Mouse (Mus musculus) left cerebral cortex, adult 2 months (tissue): Measurements from ENCODE around the gene Dip2b. TPM values are rescaled to one million over a fixed set of nuclear protein-coding genes. Genes with fewer than 3 reads are reported as not detected.
"Not testable (repeated sequence)": the region's sequence is repeated elsewhere in the genome, so short reads cannot be mapped to it uniquely, and the experiment has no call there.

ENCODE experiments used
- DNase-seq, 2 experiments: peaks; one replicate each; pipeline ENCODE4 v3.0.0; 2021 to 2022; ENCODE audit warnings: low spot score in 2 of 2, mixed read lengths in 1 of 2; ENCODE audit errors: extremely low spot score in 1 of 2
- H3K27ac ChIP-seq: fragments of 200-600 bp; 2 replicates; pipeline ENCODE4 v1.8.1; 2022
- H3K4me3 ChIP-seq: fragments of 200-600 bp; 2 replicates; pipeline ENCODE4 v1.8.1; 2022
- CTCF ChIP-seq: fragments of 200-600 bp; IDR thresholded peaks from 2 replicates; pipeline ENCODE4 v1.8.1; 2022; ENCODE audit warnings: antibody characterized with exemption, mild to moderate bottlenecking, moderate library complexity
- intact Hi-C: fragments of 180-260 bp; cut with DNase I; formaldehyde crosslinking; loops from one replicate; pipeline ENCODE4 v1.15.1; 2025
- total RNA-seq, 2 experiments: library from RNA; stranded (reverse); gene quantifications; 2 replicates each; pipeline ENCODE4 v1.2.3; 2021

Dip2b gene
- total RNA-seq, 2 experiments from 2014 or later = 62.6 to 71.3 TPM

- intact Hi-C loops = loop anchor here (5.0 kb wide), 2 partner anchors 65 to 210 kb away; partner anchors contain the start of gene Mettl7a1
- peak overlapping the region; percentile 58; the same call in 1 of the 2 replicates for H3K27ac ChIP-seq
- no peak overlapping the region for H3K4me3 ChIP-seq
- TF ChIP-seq CTCF = no peak
- DNase-seq = no peak
Observed at GRCm38 (mm10) chr15:100236952-100237351, 198.5 kb downstream of the Dip2b start.

DNA sequence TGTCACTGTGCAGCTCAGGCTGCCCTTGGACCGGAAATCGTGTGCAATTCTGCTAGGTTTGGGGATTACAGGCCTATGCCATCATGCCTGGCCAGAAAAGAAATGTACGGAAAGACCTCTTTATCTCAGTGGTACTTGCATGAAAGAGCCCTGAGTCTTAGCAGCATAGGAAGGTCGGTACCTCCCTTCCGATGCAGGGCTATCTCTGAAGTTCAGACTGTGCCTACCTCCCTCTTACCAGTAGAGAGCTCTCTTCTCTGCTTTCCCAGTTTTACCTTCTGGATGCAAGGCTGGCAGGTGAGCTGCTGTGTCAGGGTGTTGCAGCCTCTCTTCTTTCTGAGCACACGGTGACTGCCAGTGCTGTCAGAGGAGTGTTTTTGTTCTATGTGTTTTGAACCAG, 203.3 kb downstream of the Dip2b start:
- H3K27ac ChIP-seq = no peak overlapping the region
- no peak; the same call in 1 of the 2 replicates for TF ChIP-seq CTCF
- no peak overlapping the region for H3K4me3 ChIP-seq
- DNase-seq = no peak
- intact Hi-C loops = no loop called here

DNA sequence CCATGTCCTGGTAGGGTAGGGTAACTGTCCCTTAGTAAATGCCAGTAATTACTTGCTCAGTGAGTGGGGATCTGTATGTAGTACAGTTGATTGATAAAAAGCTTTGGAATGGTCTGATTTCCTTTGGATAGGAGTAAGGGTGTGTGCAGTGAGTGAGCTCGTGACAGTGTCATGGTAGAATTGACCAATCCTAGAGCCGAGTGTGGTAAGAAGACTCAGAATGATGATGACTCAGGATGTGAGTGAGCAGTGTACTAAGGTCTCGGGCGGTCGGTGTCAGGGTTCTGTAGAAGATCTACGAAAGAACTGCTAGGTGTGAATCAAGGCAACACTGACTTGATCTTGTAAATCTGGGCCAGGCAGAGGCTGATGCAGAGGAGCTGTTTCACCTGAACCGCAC, 207.5 kb downstream of the Dip2b start:
- intact Hi-C loops = no loop called here
- no peak overlapping the region for H3K27ac ChIP-seq
- TF ChIP-seq CTCF = no peak
- H3K4me3 ChIP-seq = no peak overlapping the region
- no peak for DNase-seq

DNA sequence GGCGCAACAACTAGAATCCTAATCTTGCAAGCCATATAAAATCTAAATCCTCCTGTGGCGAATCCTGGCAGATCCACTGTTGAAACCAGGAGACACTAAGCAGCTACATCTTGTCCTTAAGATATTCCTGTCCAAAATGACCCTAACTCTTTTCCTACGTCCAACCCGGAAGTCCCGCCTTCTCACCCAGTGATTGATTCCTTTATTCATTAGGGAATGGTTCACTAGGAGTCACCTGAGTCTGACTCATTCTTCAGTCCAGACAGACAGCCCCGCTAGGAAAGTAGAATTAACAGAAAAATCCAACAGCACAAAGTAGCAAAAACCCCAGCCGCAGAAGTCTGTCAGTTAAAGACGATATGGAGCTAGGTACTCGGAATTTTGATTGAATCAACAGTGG, 208.8 kb downstream of the Dip2b start:
- no peak for DNase-seq
- no peak overlapping the region for H3K4me3 ChIP-seq
- intact Hi-C loops = no loop called here
- TF ChIP-seq CTCF = no peak
- no peak overlapping the region for H3K27ac ChIP-seq

GRCm38 (mm10) chr15:100248665-100249433, 210.4 kb downstream of the Dip2b start:
- intact Hi-C loops = no loop called here
- no peak for DNase-seq
- no peak overlapping the region for H3K27ac ChIP-seq
- no peak for TF ChIP-seq CTCF
- H3K4me3 ChIP-seq = no peak overlapping the region

DNA sequence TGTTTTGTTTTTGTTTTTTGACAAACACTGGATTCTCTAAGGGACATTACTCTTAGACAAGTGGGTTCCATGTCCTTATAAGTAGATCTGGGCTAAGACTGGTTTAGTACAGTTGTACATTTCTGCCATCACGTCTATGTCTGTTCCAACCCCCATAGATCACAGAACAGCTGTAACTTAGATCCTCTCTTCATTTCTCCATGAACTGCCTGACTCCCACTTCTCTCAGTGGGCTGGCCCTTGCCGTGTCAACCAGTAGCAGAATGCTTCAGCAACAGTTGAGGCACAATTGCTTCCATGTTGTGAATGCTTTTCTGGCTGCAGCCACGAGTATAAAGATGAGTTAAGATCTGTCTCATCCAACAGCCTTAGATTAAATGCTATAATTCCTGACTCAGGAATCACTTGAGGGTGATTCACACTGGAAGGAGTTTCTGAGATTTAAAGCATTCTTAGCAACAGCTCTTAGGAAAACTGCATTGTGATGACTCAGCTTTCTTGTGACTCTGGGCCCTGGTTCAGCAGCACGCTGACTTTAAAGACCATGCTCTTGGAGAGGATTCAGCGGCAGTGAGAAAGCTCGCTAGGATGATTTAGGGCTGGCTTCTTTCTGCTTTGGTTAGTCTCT, 212.8 kb downstream of the Dip2b start:
- intact Hi-C loops = no loop called here
- no peak for DNase-seq

DNA sequence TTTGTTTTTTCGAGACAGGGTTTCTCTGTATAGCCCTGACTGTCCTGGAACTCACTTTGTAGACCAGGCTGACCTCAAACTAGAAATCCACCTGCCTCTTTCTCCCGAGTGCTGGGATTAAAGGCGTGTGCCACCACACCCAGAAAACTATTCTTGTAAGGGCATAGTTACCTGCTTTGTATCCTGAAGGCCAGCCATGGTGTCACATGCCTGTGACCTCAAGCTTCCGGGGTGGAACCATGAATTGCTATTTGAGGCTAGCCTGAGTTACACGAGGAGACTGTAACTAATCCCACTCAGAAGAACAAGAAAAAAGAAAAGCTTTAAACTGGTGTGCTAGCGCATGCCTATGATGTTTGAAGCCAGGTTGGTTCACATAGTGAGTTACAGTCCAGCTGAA, 217.9 kb downstream of the Dip2b start:
- intact Hi-C loops = no loop called here
- no peak for TF ChIP-seq CTCF
- H3K27ac ChIP-seq = no peak overlapping the region
- no peak overlapping the region for H3K4me3 ChIP-seq
- DNase-seq = no peak

More for the DNA sequence above, 212.8 kb downstream of the Dip2b start:
- no peak for TF ChIP-seq CTCF
- Histone ChIP-seq H3K4me3 (no peak overlapping the region), H3K27ac (peak overlapping the region; percentile 63)

GRCm38 (mm10) chr15:100257305-100257704, 218.8 kb downstream of the Dip2b start:
- no peak for DNase-seq
- no peak overlapping the region for H3K27ac ChIP-seq
- TF ChIP-seq CTCF = no peak
- intact Hi-C loops = no loop called here
- no peak overlapping the region for H3K4me3 ChIP-seq

DNA sequence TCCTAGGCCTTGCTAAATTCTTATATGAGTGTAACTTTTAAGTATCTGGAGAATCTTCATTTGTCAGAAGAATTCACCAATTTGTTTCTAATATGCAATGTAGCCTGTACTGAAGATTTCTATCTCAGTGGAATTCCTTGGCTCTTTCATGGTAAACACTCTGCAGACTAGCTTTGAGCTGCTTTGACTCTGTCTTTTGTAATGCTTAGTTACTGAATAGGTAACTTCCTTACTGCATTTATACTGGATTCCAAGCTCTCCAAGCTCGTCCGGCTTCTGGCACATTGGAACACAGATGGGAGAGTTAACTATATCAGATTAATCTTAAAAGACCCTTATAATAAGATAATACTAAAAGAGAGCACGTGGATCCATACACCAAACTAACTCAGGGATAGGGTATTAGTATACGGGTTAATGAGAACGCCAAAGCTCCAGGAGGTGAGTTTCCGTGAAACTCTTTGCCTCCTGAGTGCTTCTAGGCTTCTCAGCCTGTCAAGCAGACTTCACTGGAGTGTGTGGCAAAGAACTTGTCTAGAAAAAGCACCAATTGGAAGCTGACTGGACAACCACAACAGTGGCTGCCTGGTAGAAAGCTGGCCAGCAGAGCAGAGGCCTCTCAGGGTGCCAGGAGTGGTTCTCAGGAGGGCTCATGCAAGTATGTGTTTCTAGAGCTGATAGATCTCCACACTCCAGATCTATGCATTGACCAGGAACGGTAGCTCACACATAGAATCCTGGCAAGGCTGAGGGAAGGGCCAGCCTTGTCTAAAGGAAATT, 220.4 kb downstream of the Dip2b start:
- H3K4me3 ChIP-seq = no peak overlapping the region
- intact Hi-C loops = no loop called here
- TF ChIP-seq CTCF = no peak
- H3K27ac ChIP-seq = no peak overlapping the region
- DNase-seq = no peak

DNA sequence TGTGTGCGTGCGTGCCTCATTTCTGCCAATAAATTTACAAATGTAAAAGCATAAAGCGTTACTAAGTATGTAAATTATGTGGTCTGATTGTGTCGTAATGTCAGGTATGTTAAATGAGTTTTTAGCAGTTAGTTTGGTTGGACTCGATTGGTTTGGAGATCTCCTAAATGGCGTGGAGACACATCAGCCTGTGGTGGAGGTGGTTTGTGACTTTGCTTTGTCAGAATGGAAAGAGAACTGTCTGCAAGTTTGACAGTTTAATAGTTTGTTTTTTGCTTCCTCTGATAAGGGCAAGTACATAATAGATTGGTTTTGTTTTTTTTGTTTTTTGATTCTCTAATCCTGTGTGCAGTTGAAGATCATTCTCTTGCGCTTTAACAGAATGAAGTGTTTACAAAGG, 221.9 kb downstream of the Dip2b start:
- intact Hi-C loops = loop anchor here (5.0 kb wide), 1 partner anchor 197 kb away; no protein-coding TSS in a partner anchor

DNA sequence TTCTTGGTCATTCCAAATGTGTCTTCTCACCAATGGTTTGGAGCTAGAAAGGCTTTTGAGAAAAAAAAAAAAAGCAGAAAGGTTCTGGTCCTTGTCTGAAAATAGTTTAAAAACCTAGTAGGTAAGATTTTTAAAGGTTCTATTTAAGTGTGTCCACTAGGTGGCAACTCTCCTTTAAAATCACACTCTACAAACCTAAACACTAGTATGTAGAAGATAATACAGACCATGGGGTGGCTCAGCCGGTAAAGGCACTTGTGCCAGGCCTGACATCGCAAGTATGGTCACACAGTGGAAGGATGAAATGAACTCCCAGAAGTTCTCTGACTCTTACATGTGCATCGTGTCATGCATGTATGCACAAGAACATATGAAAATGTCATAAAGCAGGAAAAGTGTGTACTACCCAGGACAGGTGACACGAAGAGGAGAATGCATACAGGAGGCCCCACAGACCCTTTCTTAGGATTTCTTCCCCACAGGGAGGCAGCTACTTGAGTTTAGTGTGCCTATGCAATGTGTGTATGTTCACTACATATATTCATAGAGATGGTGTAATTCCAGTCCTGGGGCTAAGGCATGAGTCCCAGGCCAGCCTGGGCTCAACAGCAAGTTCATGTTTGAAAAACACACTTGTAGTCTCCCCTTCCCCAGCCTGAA, 224.9 kb downstream of the Dip2b start:
- TF ChIP-seq CTCF = peak; percentile 62
- H3K4me3 ChIP-seq = no peak overlapping the region
- no peak for DNase-seq

More for the DNA sequence above, 221.9 kb downstream of the Dip2b start:
- DNase-seq, H3K4me3 ChIP-seq, H3K27ac ChIP-seq: not testable (repeated sequence)

More for the DNA sequence above, 224.9 kb downstream of the Dip2b start:
- intact Hi-C loops = loop anchor here (2.0 to 5.0 kb wide), 2 partner anchors 111 to 194 kb away; no protein-coding TSS in a partner anchor
- no peak overlapping the region for H3K27ac ChIP-seq
